Mouse (Mus musculus): ENCODE results near the gene Mcl1. TPM values are rescaled to one million over a fixed set of nuclear protein-coding genes. Genes with fewer than 3 reads are reported as not detected.

Mcl1 gene
- polyA plus RNA-seq, 2 experiments from 2014 or later: 62.9 to 76.7 TPM

Other genes starting within 250 kb of the Mcl1 start
- gene Arnt, start 224.4 kb upstream of the Mcl1 start, polyA plus RNA-seq (2017; shearing (Covaris generic)): 10 to 100 TPM; 24.2 to 29.9 TPM
- not detected for gene Ctsk, start 159.5 kb upstream of the Mcl1 start, polyA plus RNA-seq (2017; shearing (Covaris generic))
- 100 to 1,000 TPM; 365 to 472 TPM for gene Ctss, start 132.0 kb upstream of the Mcl1 start, polyA plus RNA-seq (2017; shearing (Covaris generic))
- not detected for gene Hormad1, start 99.1 kb upstream of the Mcl1 start, polyA plus RNA-seq (2017; shearing (Covaris generic))
- gene Golph3l, start 69.9 kb upstream of the Mcl1 start, polyA plus RNA-seq (2017; shearing (Covaris generic)): 10 to 100 TPM; 28.3 to 34.6 TPM
- 10 to 100 TPM; 67.7 to 82.4 TPM for gene Ensa, start 33.8 kb upstream of the Mcl1 start, polyA plus RNA-seq (2017; shearing (Covaris generic))
- 1 to 10 TPM; 3.2 to 3.5 TPM for gene Adamtsl4, start 29.1 kb downstream of the Mcl1 start, polyA plus RNA-seq (2017; shearing (Covaris generic))
- 100 to 1,000 TPM; 115 to 149 TPM for gene Ecm1, start 80.8 kb downstream of the Mcl1 start, polyA plus RNA-seq (2017; shearing (Covaris generic))
- gene Tars2, start 101.4 kb downstream of the Mcl1 start, polyA plus RNA-seq (2017; shearing (Covaris generic)): 10 to 100 TPM; 67.4 to 73.6 TPM
- gene Rprd2, start 160.1 kb downstream of the Mcl1 start, polyA plus RNA-seq (2017; shearing (Covaris generic)): 10 to 100 TPM; 22.7 to 26.4 TPM
- gene Prpf3, start 197.1 kb downstream of the Mcl1 start, polyA plus RNA-seq (2017; shearing (Covaris generic)): 10 to 100 TPM; 31.7 to 44.5 TPM
- 100 to 1,000 TPM; 334 to 354 TPM for gene Mrps21, start 212.7 kb downstream of the Mcl1 start, polyA plus RNA-seq (2017; shearing (Covaris generic))
- gene Ciart, start 223.5 kb downstream of the Mcl1 start, polyA plus RNA-seq (2017; shearing (Covaris generic)): 1 to 10 TPM; 4.4 to 7.0 TPM
- gene BC028528, start 233.2 kb downstream of the Mcl1 start, polyA plus RNA-seq (2017; shearing (Covaris generic)): 1 to 10 TPM; 1.2 to 1.5 TPM
- 10 to 100 TPM; 32.2 to 44.2 TPM for gene Aph1a, start 235.2 kb downstream of the Mcl1 start, polyA plus RNA-seq (2017; shearing (Covaris generic))
- not detected for gene Car14, start 245.9 kb downstream of the Mcl1 start, polyA plus RNA-seq (2017; shearing (Covaris generic))